Mouse (Mus musculus): ENCODE data around the gene Hephl1. TPM values are rescaled to one million over a fixed set of nuclear protein-coding genes. Genes with fewer than 3 reads are reported as not detected.

The Hephl1 gene
- polyA plus RNA-seq, 1 experiment from 2014 or later, result not detected

DNA sequence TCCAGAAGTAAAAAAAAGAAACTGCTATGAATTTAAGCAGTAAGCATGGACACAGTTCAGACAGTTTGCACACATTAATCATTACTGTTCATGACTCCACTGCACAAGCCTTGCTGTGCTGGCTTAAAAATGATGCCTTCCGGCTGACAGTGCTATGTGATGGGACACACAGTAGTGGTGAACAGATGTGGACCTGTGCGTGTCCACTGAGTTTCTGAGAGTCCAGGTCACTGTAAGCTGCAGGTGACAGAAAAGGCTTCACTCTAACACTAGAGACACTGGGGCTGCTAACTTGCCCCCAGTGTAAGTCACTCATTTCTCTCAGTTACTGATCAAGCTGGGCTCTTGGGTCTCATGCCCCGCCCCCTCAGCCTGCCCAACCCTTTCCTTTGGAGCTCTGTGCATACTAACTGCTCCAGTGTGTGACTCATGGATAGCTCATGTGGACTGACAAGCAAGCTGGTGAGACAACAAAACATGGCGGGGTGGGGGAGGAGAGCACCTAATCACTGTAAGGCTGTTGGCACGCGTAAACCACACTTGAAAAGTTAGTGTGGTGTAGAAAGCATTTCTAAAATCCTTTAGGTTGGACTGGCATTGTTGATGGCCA is 43.1 kb downstream of the Hephl1 start:
- no peak overlapping the region for H3K9ac ChIP-seq (ENCODE audit: low read depth, low read length)
- ATAC-seq (replicated peaks; ENCODE audit: insufficient number of reproducible peaks, low FRiP score, low TSS enrichment), result no peak
- no peak overlapping the region for H3K4me2 ChIP-seq
- H3K9me3 ChIP-seq (replicated peaks; ENCODE audit: control insufficient read depth, low read length), result no peaks in the 10 kb centered on the region
- H3K27me3 ChIP-seq (ENCODE audit: control insufficient read depth, insufficient read depth, low read length), result no peaks in the 10 kb centered on the region
- no peak overlapping the region for H3K27ac ChIP-seq (ENCODE audit: low read depth, low read length)
- WGBS (ENCODE audit: insufficient replicate concordance), result 60% methylated on average over 6 of the region's 6 CpGs
- H3K4me1 ChIP-seq (ENCODE audit: control insufficient read depth, insufficient read depth, low read length), result 0 out of 2 replicates have a peak, but pooled peaks cover 3% of the 10 kb centered on the region
- H3K4me3 ChIP-seq (ENCODE audit: low read depth, low read length), result no peak overlapping the region
- no peaks in the 10 kb centered on the region for H3K36me3 ChIP-seq (ENCODE audit: control insufficient read depth, insufficient read depth, low read length)

GRCm38 (mm10) chr9:15067995-15068685 is 43.8 kb downstream of the Hephl1 start:
- no peaks in the 10 kb centered on the region for H3K36me3 ChIP-seq (ENCODE audit: control insufficient read depth, insufficient read depth, low read length)
- no peaks in the 10 kb centered on the region for H3K27me3 ChIP-seq (ENCODE audit: control insufficient read depth, insufficient read depth, low read length)

DNA sequence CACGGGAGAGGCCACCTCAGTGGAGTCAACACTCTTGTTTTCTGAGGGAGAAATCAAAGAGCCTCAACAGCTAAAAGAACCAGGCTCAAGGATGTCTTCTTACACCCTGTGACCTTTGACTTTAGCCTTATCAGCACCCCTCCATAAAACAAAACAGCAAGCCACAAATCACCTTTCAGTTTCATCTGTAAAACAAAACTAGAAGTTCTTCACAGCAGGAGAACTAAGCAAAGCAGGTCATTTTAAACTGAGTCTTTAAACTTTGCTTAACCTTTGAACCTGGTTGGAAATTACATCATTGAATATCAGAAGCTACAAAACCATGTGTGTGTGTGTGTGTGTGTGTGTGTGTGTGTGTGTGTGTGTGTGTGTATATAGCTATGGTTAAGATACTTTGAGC is 47.7 kb downstream of the Hephl1 start:
- WGBS (ENCODE audit: insufficient replicate concordance), result 15% methylated on average over 1 of the region's 1 CpGs
- Histone ChIP-seq H3K4me1 (ENCODE audit: control insufficient read depth, insufficient read depth, low read length) (0 out of 2 replicates have a peak, but pooled peaks cover 3% of the 10 kb centered on the region), H3K27ac (ENCODE audit: low read depth, low read length) (no peak overlapping the region), H3K9me3 (replicated peaks; ENCODE audit: control insufficient read depth, low read length) (no peaks in the 10 kb centered on the region), H3K36me3 (ENCODE audit: control insufficient read depth, insufficient read depth, low read length) (no peaks in the 10 kb centered on the region), H3K27me3 (ENCODE audit: control insufficient read depth, insufficient read depth, low read length) (no peaks in the 10 kb centered on the region), H3K4me3 (ENCODE audit: low read depth, low read length) (no peak overlapping the region), H3K9ac (ENCODE audit: low read depth, low read length) (no peak overlapping the region), H3K4me2 (no peak overlapping the region)
- no peak for ATAC-seq (replicated peaks; ENCODE audit: insufficient number of reproducible peaks, low FRiP score, low TSS enrichment)

More at GRCm38 (mm10) chr9:15067995-15068685, 43.8 kb downstream of the Hephl1 start:
- Histone ChIP-seq H3K9me3 (replicated peaks; ENCODE audit: control insufficient read depth, low read length) (no peaks in the 10 kb centered on the region), H3K4me3 (ENCODE audit: low read depth, low read length) (no peak overlapping the region), H3K4me1 (ENCODE audit: control insufficient read depth, insufficient read depth, low read length) (0 out of 2 replicates have a peak, but pooled peaks cover 3% of the 10 kb centered on the region), H3K27ac (ENCODE audit: low read depth, low read length) (no peak overlapping the region), H3K9ac (ENCODE audit: low read depth, low read length) (no peak overlapping the region), H3K4me2 (no peak overlapping the region)
- WGBS (ENCODE audit: insufficient replicate concordance), result 61% methylated on average over 7 of the region's 7 CpGs
- no peak for ATAC-seq (replicated peaks; ENCODE audit: insufficient number of reproducible peaks, low FRiP score, low TSS enrichment)

DNA sequence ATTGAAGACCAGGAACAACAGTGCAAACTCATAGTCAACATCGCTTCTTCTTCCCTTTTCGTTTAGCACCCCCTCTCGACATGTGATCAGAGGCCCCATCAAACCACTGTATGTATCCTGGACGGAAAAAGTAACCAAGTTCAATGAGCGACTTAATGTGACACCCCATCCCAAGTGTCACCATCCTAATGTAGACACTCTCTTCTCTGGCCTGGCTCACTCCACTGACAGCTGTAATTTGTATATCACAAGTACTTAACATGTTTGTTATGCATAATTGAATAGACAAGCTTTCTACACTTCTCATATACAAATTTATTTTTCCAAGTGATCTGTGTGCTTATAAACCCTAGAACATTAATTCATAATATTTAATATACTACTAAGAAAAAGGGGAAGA is 51.1 kb downstream of the Hephl1 start:
- Histone ChIP-seq H3K27me3 (ENCODE audit: control insufficient read depth, insufficient read depth, low read length) (no peaks in the 10 kb centered on the region), H3K4me2 (no peak overlapping the region), H3K9me3 (replicated peaks; ENCODE audit: control insufficient read depth, low read length) (no peaks in the 10 kb centered on the region), H3K4me1 (ENCODE audit: control insufficient read depth, insufficient read depth, low read length) (no peaks in the 10 kb centered on the region), H3K9ac (ENCODE audit: low read depth, low read length) (no peak overlapping the region), H3K4me3 (ENCODE audit: low read depth, low read length) (no peak overlapping the region), H3K27ac (ENCODE audit: low read depth, low read length) (no peak overlapping the region), H3K36me3 (ENCODE audit: control insufficient read depth, insufficient read depth, low read length) (no peaks in the 10 kb centered on the region)
- WGBS (ENCODE audit: insufficient replicate concordance), result 80% methylated on average over 5 of the region's 5 CpGs
- no peak for ATAC-seq (replicated peaks; ENCODE audit: insufficient number of reproducible peaks, low FRiP score, low TSS enrichment)

GRCm38 (mm10) chr9:15060026-15060425 is 51.9 kb downstream of the Hephl1 start:
- WGBS (ENCODE audit: insufficient replicate concordance), result 81% methylated on average over 6 of the region's 6 CpGs
- Histone ChIP-seq H3K9ac (ENCODE audit: low read depth, low read length) (no peak overlapping the region), H3K4me1 (ENCODE audit: control insufficient read depth, insufficient read depth, low read length) (no peaks in the 10 kb centered on the region), H3K36me3 (ENCODE audit: control insufficient read depth, insufficient read depth, low read length) (no peaks in the 10 kb centered on the region), H3K4me3 (ENCODE audit: low read depth, low read length) (no peak overlapping the region), H3K27me3 (ENCODE audit: control insufficient read depth, insufficient read depth, low read length) (no peaks in the 10 kb centered on the region), H3K9me3 (replicated peaks; ENCODE audit: control insufficient read depth, low read length) (no peaks in the 10 kb centered on the region), H3K27ac (ENCODE audit: low read depth, low read length) (no peak overlapping the region), H3K4me2 (no peak overlapping the region)
- no peak for ATAC-seq (replicated peaks; ENCODE audit: insufficient number of reproducible peaks, low FRiP score, low TSS enrichment)

DNA sequence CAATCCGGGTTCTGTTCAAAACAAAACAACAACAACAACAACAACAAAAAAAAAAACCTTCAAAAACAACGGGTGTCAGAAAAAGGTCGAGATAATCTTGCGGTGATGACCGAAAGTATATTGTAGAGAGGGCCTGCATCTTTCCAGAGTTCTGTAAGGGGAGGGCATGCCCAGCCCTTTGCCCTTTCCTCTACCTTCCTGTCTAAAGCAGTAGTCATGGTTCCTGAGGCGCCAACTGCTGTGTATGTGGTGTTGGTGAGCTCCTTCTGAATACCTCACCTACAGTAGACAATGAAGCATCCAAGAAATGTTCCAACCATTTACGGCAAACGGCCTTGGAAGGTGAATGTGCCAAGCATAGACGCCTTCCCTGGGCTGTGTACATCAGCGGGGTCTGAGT is 66.2 kb downstream of the Hephl1 start:
- Histone ChIP-seq H3K27ac (ENCODE audit: low read depth, low read length) (peak overlapping the region; percentile 66; the same call in 1 of the 2 replicates), H3K4me3 (ENCODE audit: low read depth, low read length) (peak overlapping the region; percentile 86), H3K4me1 (ENCODE audit: control insufficient read depth, insufficient read depth, low read length) (peaks cover 4% of the 10 kb centered on the region; the same call in 1 of the 2 replicates), H3K36me3 (ENCODE audit: control insufficient read depth, insufficient read depth, low read length) (no peaks in the 10 kb centered on the region), H3K9ac (ENCODE audit: low read depth, low read length) (peak overlapping the region; percentile 90), H3K9me3 (replicated peaks; ENCODE audit: control insufficient read depth, low read length) (no peaks in the 10 kb centered on the region), H3K4me2 (peak overlapping the region; percentile 91), H3K27me3 (ENCODE audit: control insufficient read depth, insufficient read depth, low read length) (no peaks in the 10 kb centered on the region; the same call in 1 of the 2 replicates)
- 39% methylated on average over 10 of the region's 10 CpGs for WGBS (ENCODE audit: insufficient replicate concordance)
- no peak for ATAC-seq (replicated peaks; ENCODE audit: insufficient number of reproducible peaks, low FRiP score, low TSS enrichment)

DNA sequence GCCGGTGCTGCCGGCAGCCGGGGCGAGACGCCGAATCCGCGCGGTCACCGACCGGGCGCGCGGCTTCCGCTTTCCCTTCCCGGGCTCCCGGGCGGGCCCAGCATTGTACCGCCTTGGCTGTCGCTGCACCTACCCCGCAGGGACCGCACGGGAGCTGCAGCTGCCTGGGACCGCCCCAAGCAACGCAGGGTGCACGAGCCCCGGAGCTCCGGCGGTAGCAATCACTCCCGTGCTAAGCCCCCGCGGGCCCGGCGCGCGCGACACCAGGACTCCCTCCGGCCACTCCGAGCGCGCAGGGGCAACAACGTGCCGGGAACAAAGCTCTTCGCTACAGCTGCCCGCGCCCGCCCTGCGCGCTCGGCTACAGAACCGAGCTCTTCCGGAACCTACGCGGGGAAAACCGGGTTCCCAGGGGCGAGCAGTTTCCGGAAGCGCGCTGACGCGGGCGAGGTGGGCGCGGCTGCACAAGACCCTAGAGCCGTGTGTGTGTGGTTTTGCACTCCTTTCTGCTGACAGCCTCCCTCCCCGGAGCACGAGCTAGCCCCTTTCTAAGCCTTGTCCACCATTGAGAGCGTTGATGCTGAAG is 66.7 kb downstream of the Hephl1 start, which contains the start of gene Panx1:
Gene Panx1, minus strand, starts transcription at position 395 of the 586 bp plus-strand sequence.
- Histone ChIP-seq H3K4me3 (ENCODE audit: low read depth, low read length) (peak within 1 kb of the TSS; percentile 86), H3K36me3 (ENCODE audit: control insufficient read depth, insufficient read depth, low read length) (no peaks in the 10 kb centered on the region), H3K4me2 (peak within 1 kb of the TSS; percentile 91), H3K9me3 (replicated peaks; ENCODE audit: control insufficient read depth, low read length) (no peaks in the 10 kb centered on the region), H3K27me3 (ENCODE audit: control insufficient read depth, insufficient read depth, low read length) (no peaks in the 10 kb centered on the region; the same call in 1 of the 2 replicates), H3K9ac (ENCODE audit: low read depth, low read length) (peak within 1 kb of the TSS; percentile 90), H3K4me1 (ENCODE audit: control insufficient read depth, insufficient read depth, low read length) (peaks cover 4% of the 10 kb centered on the region; the same call in 1 of the 2 replicates), H3K27ac (ENCODE audit: low read depth, low read length) (peak within 1 kb of the TSS; percentile 66)
- peak; percentile 68 for ATAC-seq (replicated peaks; ENCODE audit: insufficient number of reproducible peaks, low FRiP score, low TSS enrichment)
- under 1% methylated on average over 64 of the region's 68 CpGs for WGBS (ENCODE audit: insufficient replicate concordance)

DNA sequence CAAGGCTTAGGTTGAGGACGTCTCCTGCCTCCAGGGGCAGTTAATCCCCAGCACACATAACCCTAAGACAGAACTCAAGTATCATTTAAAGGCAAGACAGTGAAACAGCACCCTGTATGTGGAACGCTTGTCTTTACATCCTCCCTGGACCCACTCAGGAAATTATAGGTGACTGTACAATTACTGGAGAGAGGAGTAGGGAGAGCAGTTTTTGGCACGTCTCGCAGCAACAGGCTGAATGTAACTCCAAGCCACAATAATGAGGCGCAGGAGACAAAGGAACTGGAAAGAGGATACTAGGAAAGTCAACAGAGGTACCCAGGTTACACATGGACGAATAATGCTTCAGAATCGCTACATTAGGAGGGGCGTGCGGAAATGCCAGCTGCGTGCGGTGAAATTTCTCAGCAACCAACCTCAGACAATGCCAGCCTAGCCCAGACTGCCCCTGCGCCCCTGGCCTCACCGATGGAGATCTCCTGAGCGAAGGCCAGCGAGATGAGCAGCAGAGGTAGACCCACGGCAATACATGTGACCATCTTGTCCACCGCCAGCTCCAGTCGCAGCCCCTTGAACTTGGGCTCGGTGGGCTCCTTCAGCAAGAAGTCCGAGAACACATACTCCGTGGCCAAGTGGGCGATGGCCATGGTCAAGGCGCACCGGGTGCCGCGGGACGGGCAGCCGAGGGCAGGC is 67.4 kb downstream of the Hephl1 start:
- no peaks in the 10 kb centered on the region for H3K9me3 ChIP-seq (replicated peaks; ENCODE audit: control insufficient read depth, low read length)
- no peak for ATAC-seq (replicated peaks; ENCODE audit: insufficient number of reproducible peaks, low FRiP score, low TSS enrichment)
- peak overlapping the region; percentile 91 for H3K4me2 ChIP-seq
- H3K27ac ChIP-seq (ENCODE audit: low read depth, low read length), result peak overlapping the region; percentile 66; the same call in 1 of the 2 replicates
- 2% methylated on average over 28 of the region's 28 CpGs for WGBS (ENCODE audit: insufficient replicate concordance)
- H3K4me3 ChIP-seq (ENCODE audit: low read depth, low read length), result peak overlapping the region; percentile 86
- peak overlapping the region; percentile 90 for H3K9ac ChIP-seq (ENCODE audit: low read depth, low read length)
- H3K4me1 ChIP-seq (ENCODE audit: control insufficient read depth, insufficient read depth, low read length), result peaks cover 4% of the 10 kb centered on the region; the same call in 1 of the 2 replicates
- H3K36me3 ChIP-seq (ENCODE audit: control insufficient read depth, insufficient read depth, low read length), result no peaks in the 10 kb centered on the region
- H3K27me3 ChIP-seq (ENCODE audit: control insufficient read depth, insufficient read depth, low read length), result no peaks in the 10 kb centered on the region; the same call in 1 of the 2 replicates
